Mouse (Mus musculus) layer of hippocampus, adult 9-11 months (tissue): ENCODE measurements around the gene Gm26602.
"Not testable (repeated sequence)": the region's sequence is repeated elsewhere in the genome, so short reads cannot be mapped to it uniquely, and the experiment has no call there.

ENCODE experiments used
- DNase-seq: peaks from one replicate; pipeline ENCODE4 v3.0.0; 2022

The Gm26602 gene

GRCm38 (mm10) chr10:79910556-79910955, at the start of gene Gm26602:
Gm26602 (plus strand) TSS chr10:79910856.
- no peak for DNase-seq

GRCm38 (mm10) chr10:79861230-79862048, 49.2 kb upstream of the Gm26602 start:
- DNase-seq = no peak

GRCm38 (mm10) chr10:79862049-79862788, 48.4 kb upstream of the Gm26602 start:
- DNase-seq = no peak

- DNase-seq = no peak
Measured at GRCm38 (mm10) chr10:79862925-79863324, 47.7 kb upstream of the Gm26602 start.

GRCm38 (mm10) chr10:79864351-79865188, 46.1 kb upstream of the Gm26602 start:
- no peak for DNase-seq

- DNase-seq = no peak
Measured at GRCm38 (mm10) chr10:79865189-79865601, 45.5 kb upstream of the Gm26602 start.

- DNase-seq = no peak
Measured at GRCm38 (mm10) chr10:79865801-79866295, 44.8 kb upstream of the Gm26602 start.

- no peak for DNase-seq
Measured at GRCm38 (mm10) chr10:79866601-79867000, 44.1 kb upstream of the Gm26602 start.

GRCm38 (mm10) chr10:79871845-79872244, 38.8 kb upstream of the Gm26602 start:
- no peak for DNase-seq

- no peak for DNase-seq
Measured at GRCm38 (mm10) chr10:79872862-79873261, 37.8 kb upstream of the Gm26602 start.

GRCm38 (mm10) chr10:79873313-79873712, 37.3 kb upstream of the Gm26602 start:
- no peak for DNase-seq

GRCm38 (mm10) chr10:79873715-79874289, 36.9 kb upstream of the Gm26602 start:
- DNase-seq = no peak

- DNase-seq = no peak
Measured at GRCm38 (mm10) chr10:79874290-79874862, 36.3 kb upstream of the Gm26602 start, which contains the start of the genes Prtn3 and Plppr3. Prtn3 (plus strand) TSS chr10:79874476. Plppr3 (minus strand) TSS chr10:79874634.

GRCm38 (mm10) chr10:79877174-79877573, 33.5 kb upstream of the Gm26602 start:
- DNase-seq = no peak

GRCm38 (mm10) chr10:79877757-79878156, 32.9 kb upstream of the Gm26602 start:
- DNase-seq = no peak

GRCm38 (mm10) chr10:79879527-79879926, 31.1 kb upstream of the Gm26602 start:
- DNase-seq = no peak

- no peak for DNase-seq
Measured at GRCm38 (mm10) chr10:79880721-79881120, 29.9 kb upstream of the Gm26602 start.

GRCm38 (mm10) chr10:79881981-79882380, 28.7 kb upstream of the Gm26602 start:
- no peak for DNase-seq

- DNase-seq = peak; percentile 77
Measured at GRCm38 (mm10) chr10:79883297-79884084, 27.2 kb upstream of the Gm26602 start.

GRCm38 (mm10) chr10:79884446-79884845, 26.2 kb upstream of the Gm26602 start:
- no peak for DNase-seq

- DNase-seq = not testable (repeated sequence)
Measured at GRCm38 (mm10) chr10:79884938-79885337, 25.7 kb upstream of the Gm26602 start.
